Mouse (Mus musculus) CH12.LX (cell line): ENCODE data around the gene Erbb2. TPM values are rescaled to one million over a fixed set of nuclear protein-coding genes. Genes with fewer than 3 reads are reported as not detected.

ENCODE experiments used
- DNase-seq: peaks from one replicate; pipeline ENCODE4 v3.0.0-alpha.2; 2013; ENCODE audit errors: extremely low read depth
- H3K27ac ChIP-seq: 2 replicates; pipeline ENCODE4 v1.5.1; 2012; ENCODE audit warnings: low read depth, mild to moderate bottlenecking, control low read depth, moderate library complexity; ENCODE audit not compliant: insufficient read depth
- H3K27me3 ChIP-seq: replicated peaks from 2 replicates; pipeline ENCODE3; 2012; ENCODE audit warnings: inconsistent platforms
- H3K36me3 ChIP-seq, 2 experiments: replicated peaks in 1 of 2; 2 replicates each; pipeline versions ENCODE3 to v1.6.1; 2012; ENCODE audit warnings: inconsistent platforms in 1 of 2, low read length in 1 of 2, mild to moderate bottlenecking in 1 of 2, mixed read lengths in 1 of 2, moderate library complexity in 1 of 2; ENCODE audit not compliant: control insufficient read depth in 1 of 2, insufficient read depth in 1 of 2
- H3K4me1 ChIP-seq, 2 experiments: 2 replicates each; pipeline ENCODE4 v1.6.1; 2012; ENCODE audit warnings: inconsistent platforms in 1 of 2, moderate library complexity in 1 of 2; ENCODE audit not compliant: insufficient read depth in 2 of 2, control insufficient read depth in 1 of 2
- H3K4me2 ChIP-seq: 2 replicates; pipeline ENCODE4 v1.6.1; 2012; ENCODE audit warnings: low read depth, mild to moderate bottlenecking, control low read depth; ENCODE audit not compliant: poor library complexity, insufficient read depth, severe bottlenecking
- H3K4me3 ChIP-seq, 3 experiments: fragments of 150-350 bp in 1 of 3; sonication (generic) in 1 of 3; replicated peaks in 1 of 3; 2 replicates each; pipeline versions ENCODE3 to v1.5.1; 2011 to 2012; ENCODE audit warnings: low read depth in 2 of 3, low read length in 2 of 3, mild to moderate bottlenecking in 2 of 3, moderate library complexity in 2 of 3, control low read depth in 1 of 3, improper control_type of control experiment in 1 of 3, inconsistent platforms in 1 of 3, mixed read lengths in 1 of 3; ENCODE audit not compliant: poor library complexity in 1 of 3
- H3K79me2 ChIP-seq: replicated peaks from 2 replicates; pipeline ENCODE4 v1.6.1; 2012; ENCODE audit warnings: mild to moderate bottlenecking, moderate library complexity; ENCODE audit not compliant: control insufficient read depth, poor library complexity, insufficient read depth, severe bottlenecking; ENCODE audit errors: extremely low read depth
- H3K9ac ChIP-seq: 2 replicates; pipeline ENCODE4 v1.6.1; 2012; ENCODE audit warnings: low read depth, mild to moderate bottlenecking, control low read depth, moderate library complexity; ENCODE audit not compliant: insufficient read depth
- H3K9me3 ChIP-seq: replicated peaks from 2 replicates; pipeline ENCODE3; 2012; ENCODE audit warnings: low read length, inconsistent platforms, mixed read lengths
- BHLHE40 ChIP-seq: IDR thresholded peaks from 2 replicates; pipeline ENCODE4 v1.6.1; 2011; ENCODE audit warnings: mild to moderate bottlenecking, low read depth, low read length, improper control_type of control experiment
- CHD1 ChIP-seq: IDR thresholded peaks from 2 replicates; pipeline ENCODE4 v1.6.1; 2012; ENCODE audit warnings: low read depth, low read length, improper control_type of control experiment, inconsistent platforms
- CTCF ChIP-seq, 2 experiments: IDR thresholded peaks in 1 of 2; conservative IDR thresholded peaks in 1 of 2; 2 replicates each; pipeline ENCODE4 v1.5.1; 2011 to 2012; ENCODE audit warnings: low read depth in 2 of 2, low read length in 2 of 2, improper control_type of control experiment in 1 of 2, inconsistent platforms in 1 of 2, mild to moderate bottlenecking in 1 of 2, moderate library complexity in 1 of 2
- E2F4 ChIP-seq: IDR thresholded peaks from 2 replicates; pipeline ENCODE4 v1.6.1; 2011; ENCODE audit warnings: low read depth, low read length, improper control_type of control experiment; ENCODE audit not compliant: insufficient replicate concordance
- ELF1 ChIP-seq: IDR thresholded peaks from 2 replicates; pipeline ENCODE4 v1.6.1; 2014; ENCODE audit warnings: low read depth, mild to moderate bottlenecking, inconsistent platforms, low read length, improper control_type of control experiment
- HCFC1 ChIP-seq: IDR thresholded peaks from 2 replicates; pipeline ENCODE4 v1.6.1; 2012; ENCODE audit warnings: low read depth, mild to moderate bottlenecking, inconsistent platforms, low read length, improper control_type of control experiment
- JUN ChIP-seq: IDR thresholded peaks from 2 replicates; pipeline ENCODE4 v1.6.1; 2011; ENCODE audit warnings: low read depth, mild to moderate bottlenecking, low read length, improper control_type of control experiment, moderate library complexity; ENCODE audit not compliant: insufficient read depth
- JUND ChIP-seq: conservative IDR thresholded peaks from 2 replicates; pipeline ENCODE4 v1.6.1; 2011; ENCODE audit warnings: low read depth, low read length, improper control_type of control experiment
- KAT2A ChIP-seq: IDR thresholded peaks from 2 replicates; pipeline ENCODE4 v1.6.1; 2012; ENCODE audit warnings: low read length, improper control_type of control experiment, inconsistent platforms; ENCODE audit not compliant: insufficient replicate concordance
- MAFK ChIP-seq: IDR thresholded peaks from 2 replicates; pipeline ENCODE4 v1.6.1; 2011; ENCODE audit warnings: low read length, improper control_type of control experiment; ENCODE audit not compliant: insufficient replicate concordance
- MAX ChIP-seq: IDR thresholded peaks from 2 replicates; pipeline ENCODE4 v1.6.1; 2011; ENCODE audit warnings: low read length, improper control_type of control experiment
- MEF2A ChIP-seq: IDR thresholded peaks from 2 replicates; pipeline ENCODE4 v1.6.1; 2014; ENCODE audit warnings: low read depth, mild to moderate bottlenecking, inconsistent platforms, low read length, improper control_type of control experiment, borderline replicate concordance
- MXI1 ChIP-seq: IDR thresholded peaks from 2 replicates; pipeline ENCODE4 v1.6.1; 2011; ENCODE audit warnings: mild to moderate bottlenecking, low read depth, low read length, improper control_type of control experiment
- MYC ChIP-seq: IDR thresholded peaks from 2 replicates; pipeline ENCODE4 v1.6.1; 2011; ENCODE audit warnings: low read depth, mild to moderate bottlenecking, improper control_type of control experiment, low read length
- PAX5 ChIP-seq: IDR thresholded peaks from 2 replicates; pipeline ENCODE4 v1.6.1; 2012; ENCODE audit warnings: low read length, inconsistent platforms, mixed read lengths
- RAD21 ChIP-seq: IDR thresholded peaks from 2 replicates; pipeline ENCODE4 v1.6.1; 2011; ENCODE audit warnings: low read depth, mild to moderate bottlenecking, low read length, improper control_type of control experiment, moderate library complexity
- SMC3 ChIP-seq: IDR thresholded peaks from 2 replicates; pipeline ENCODE4 v1.6.1; 2011; ENCODE audit warnings: low read depth, low read length, improper control_type of control experiment
- TBP ChIP-seq: conservative IDR thresholded peaks from 2 replicates; pipeline ENCODE4 v1.6.1; 2011; ENCODE audit warnings: low read depth, low read length, improper control_type of control experiment
- UBTF ChIP-seq: IDR thresholded peaks from 2 replicates; pipeline ENCODE4 v1.6.1; 2012; ENCODE audit warnings: low read depth, mild to moderate bottlenecking, inconsistent platforms, low read length, improper control_type of control experiment, moderate library complexity
- ZC3H11A ChIP-seq: IDR thresholded peaks from 2 replicates; pipeline ENCODE4 v1.6.1; 2012; ENCODE audit warnings: low read depth, mild to moderate bottlenecking, inconsistent platforms, low read length, improper control_type of control experiment
- ZMIZ1 ChIP-seq: IDR thresholded peaks from 2 replicates; pipeline ENCODE4 v1.6.1; 2012; ENCODE audit warnings: low read depth, mild to moderate bottlenecking, inconsistent platforms, low read length, improper control_type of control experiment
- dilution Hi-C: fragments of 300-500 bp; cut with MboI; formaldehyde crosslinking; loops from 2 replicates; pipeline ENCODE4 v1.14.3; 2020; ENCODE audit warnings: low sequenced_read_pairs; ENCODE audit not compliant: extremely low pct_unique_long_range_greater_than_20kb, extremely low pct_ligation_motif_present
- in situ Hi-C: fragments of 300-500 bp; cut with MboI; formaldehyde crosslinking; loops from 3 replicates; pipeline ENCODE4 v1.14.3; 2019; ENCODE audit warnings: low sequenced_read_pairs, low pct_ligation_motif_present, low pct_unique_long_range_greater_than_20kb, mixed read lengths
- polyA plus RNA-seq: library from polyadenylated mRNA; unstranded; fragments of >175 nt; gene quantifications from 2 replicates; pipeline ENCODE4 v1.2.1, GENCODE M21; 2012; ENCODE audit warnings: low read depth; ENCODE audit not compliant: insufficient read length
- total RNA-seq, 2 experiments: library from RNA; depleted of rRNA; stranded (reverse); fragments of 300-350 nt in 1 of 2; fragments of >200 nt in 1 of 2; gene quantifications; 2 replicates each; pipeline ENCODE4 v1.2.3; 2012 to 2014

Erbb2 gene
- total RNA-seq (2012; rRNA removed) (0.08 and 0.17 TPM in 2 replicates), total RNA-seq (2014; rRNA removed) (not detected in 2 replicates), polyA plus RNA-seq (0.06 TPM in 1 of 2 replicates, not detected in the other)

DNA sequence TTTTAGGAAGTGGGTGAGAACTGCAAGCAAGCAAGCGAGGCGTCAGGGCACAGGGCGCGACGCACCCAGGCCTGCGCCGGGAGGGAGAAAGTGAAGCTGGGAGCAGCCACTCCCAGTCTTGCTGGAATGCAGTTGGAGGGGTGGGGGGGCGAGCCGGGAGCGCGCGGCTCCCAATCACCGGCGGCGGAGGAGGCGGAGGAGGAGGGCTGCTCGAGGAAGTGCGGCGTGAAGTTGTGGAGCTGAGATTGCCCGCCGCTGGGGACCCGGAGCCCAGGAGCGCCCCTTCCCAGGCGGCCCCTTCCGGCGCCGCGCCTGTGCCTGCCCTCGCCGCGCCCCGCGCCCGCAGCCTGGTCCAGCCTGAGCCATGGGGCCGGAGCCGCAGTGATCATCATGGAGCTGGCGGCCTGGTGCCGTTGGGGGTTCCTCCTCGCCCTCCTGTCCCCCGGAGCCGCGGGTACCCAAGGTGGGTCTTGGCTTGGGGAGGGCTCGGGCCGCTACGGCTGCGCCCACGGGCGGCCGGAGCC, at the start of gene Erbb2:
TSS of gene Erbb2 (plus strand) at position 198 of the 524 bp plus-strand sequence.
- peak within 1 kb of the TSS; percentile 15; the same call in 1 of the 2 replicates for H3K9ac ChIP-seq
- H3K4me2 ChIP-seq = peak within 1 kb of the TSS; percentile 62
- DNase-seq = no peak
- H3K27me3 ChIP-seq = peaks cover 92% of the 10 kb centered on the region
- peak within 1 kb of the TSS in 1 of 3 experiments; percentile 57 for H3K4me3 ChIP-seq
- in situ Hi-C loops = no loop called here
- H3K79me2 ChIP-seq = no peaks in the 10 kb centered on the region
- no peaks in the 10 kb centered on the region for H3K36me3 ChIP-seq
- dilution Hi-C loops = no loop called here
- no peaks in the 10 kb centered on the region; a peak in 1 of 4 replicates for H3K4me1 ChIP-seq
- H3K27ac ChIP-seq = no peak within 1 kb of the TSS
- TF ChIP-seq UBTF (0 out of 2 replicates have a peak, but pooled peaks have one; percentile 51), HCFC1 (no peak), KAT2A (no peak), PAX5 (no peak), BHLHE40 (no peak), MXI1 (no peak)
- H3K9me3 ChIP-seq = no peaks in the 10 kb centered on the region

DNA sequence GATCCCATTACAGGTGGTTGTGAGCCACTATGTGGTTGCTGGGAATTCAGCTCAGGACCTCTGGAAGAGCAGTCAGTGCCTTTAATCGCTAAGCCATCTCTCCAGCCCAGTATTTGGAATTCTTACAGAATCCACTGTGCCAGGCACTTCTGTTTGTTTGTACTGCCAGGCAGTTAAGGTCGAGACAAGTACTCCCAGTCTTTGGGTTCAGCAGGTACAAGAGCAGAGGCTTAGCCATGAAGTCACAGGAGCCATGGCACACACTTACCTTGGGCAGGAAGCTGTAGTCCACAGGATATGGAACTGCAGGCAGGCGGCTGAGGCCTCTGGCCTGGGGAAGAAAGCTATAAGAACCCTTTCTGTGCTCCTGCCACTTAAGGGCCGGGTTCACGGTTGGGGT, 48.5 kb upstream of the Erbb2 start:
- H3K4me1 ChIP-seq = peaks cover 8 to 35% of the 10 kb centered on the region in 2 experiments
- no peak overlapping the region for H3K4me3 ChIP-seq
- H3K9me3 ChIP-seq = no peaks in the 10 kb centered on the region
- H3K36me3 ChIP-seq = peaks cover 0 to 60% of the 10 kb centered on the region in 2 experiments
- no peak overlapping the region for H3K4me2 ChIP-seq
- H3K27ac ChIP-seq = no peak overlapping the region
- no peaks in the 10 kb centered on the region for H3K27me3 ChIP-seq
- TF ChIP-seq SMC3 (no peak), MAFK (no peak), JUN (no peak), MEF2A (no peak), PAX5 (no peak)
- TF ChIP-seq, all 38 proteins: peak for 0
- dilution Hi-C loops (no loop called here), in situ Hi-C loops (no loop called here)
- peaks cover 11% of the 10 kb centered on the region for H3K79me2 ChIP-seq
- DNase-seq = no peak
- H3K9ac ChIP-seq = no peak overlapping the region

DNA sequence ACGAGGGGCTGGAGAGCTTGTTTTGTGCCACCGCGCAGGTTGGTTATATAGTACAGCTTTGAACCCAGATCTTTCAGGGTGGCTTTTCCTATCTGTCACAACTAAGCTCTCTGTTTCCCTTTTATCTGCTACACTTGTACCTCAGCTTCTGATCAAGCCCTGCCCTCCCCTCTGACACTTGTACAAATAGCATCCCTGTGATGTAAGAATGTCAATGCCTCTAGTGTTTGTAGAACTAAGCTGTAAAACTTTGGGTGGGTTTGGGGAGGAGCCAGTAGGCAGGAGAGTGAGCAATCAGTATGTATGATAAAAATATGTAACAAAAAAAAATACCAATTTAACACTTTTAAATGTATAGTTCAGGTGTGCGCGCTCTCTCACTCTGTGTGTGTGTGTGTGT, 47.9 kb upstream of the Erbb2 start:
- Histone ChIP-seq H3K36me3 (peaks cover 0 to 62% of the 10 kb centered on the region in 2 experiments), H3K79me2 (peaks cover 5% of the 10 kb centered on the region), H3K4me2 (no peak overlapping the region), H3K4me3 (no peak overlapping the region), H3K9ac (no peak overlapping the region), H3K27ac (no peak overlapping the region), H3K27me3 (no peaks in the 10 kb centered on the region), H3K4me1 (peaks cover 5 to 30% of the 10 kb centered on the region in 2 experiments), H3K9me3 (no peaks in the 10 kb centered on the region)
- in situ Hi-C loops = no loop called here
- dilution Hi-C loops = no loop called here
- DNase-seq = no peak
- no peak for TF ChIP-seq MAX
- no peak for TF ChIP-seq JUND
- no peak for TF ChIP-seq ZMIZ1
- no peak for TF ChIP-seq CHD1
- TF ChIP-seq TBP = no peak
- TF ChIP-seq MXI1 = no peak
- TF ChIP-seq CTCF (conservative IDR thresholded peaks at IDR 0.05 in 1 of 2, IDR thresholded peaks at IDR 0.05 in 1 of 2; ENCODE audit: low read depth in 2 of 2, low read length in 2 of 2) = no peak
- TF ChIP-seq RAD21 = no peak
- no peak for TF ChIP-seq ZC3H11A
- TF ChIP-seq ELF1 = no peak
- TF ChIP-seq E2F4 = no peak
- TF ChIP-seq MYC = no peak
